Mouse (Mus musculus) neural tube, embryonic 15.5 days (tissue): ENCODE measurements at regions not wholly inside any gene's neighbourhood (a gene's known extent, or its start where the extent isn't known, plus 50 kb on each side); places are given as distances from the start of the nearest gene placed in this dataset.
"Not testable (repeated sequence)": the region's sequence is repeated elsewhere in the genome, so short reads cannot be mapped to it uniquely, and the experiment has no call there.

Source experiments
- ATAC-seq: fragments of 200-750 bp; cut with Nextera tagmentation; 2 replicates; pipeline ENCODE4 v1.8.0; 2017; ENCODE audit warnings: mild to moderate bottlenecking, moderate TSS enrichment, moderate library complexity; ENCODE audit not compliant: low FRiP score
- H3K27ac ChIP-seq: fragments of 300-500 bp; sonication (generic); replicated peaks from 2 replicates; pipeline ENCODE4 v1.5.1; 2015; ENCODE audit warnings: mild to moderate bottlenecking, inconsistent platforms
- H3K27me3 ChIP-seq: fragments of 300-500 bp; sonication (generic); replicated peaks from 2 replicates; pipeline ENCODE4 v1.6.1; 2015; ENCODE audit warnings: inconsistent platforms
- H3K36me3 ChIP-seq: fragments of 300-500 bp; sonication (generic); 2 replicates; pipeline ENCODE4 v1.6.1; 2015; ENCODE audit warnings: inconsistent platforms
- H3K4me1 ChIP-seq: fragments of 300-500 bp; sonication (generic); 2 replicates; pipeline ENCODE4 v1.6.1; 2015; ENCODE audit warnings: inconsistent platforms
- H3K4me2 ChIP-seq: fragments of 300-500 bp; sonication (generic); 2 replicates; pipeline ENCODE4 v1.6.1; 2015; ENCODE audit warnings: inconsistent platforms, mild to moderate bottlenecking, moderate library complexity
- H3K4me3 ChIP-seq: fragments of 300-500 bp; sonication (generic); replicated peaks from 2 replicates; pipeline ENCODE4 v1.5.1; 2015; ENCODE audit warnings: mild to moderate bottlenecking, inconsistent platforms
- H3K9ac ChIP-seq: fragments of 300-500 bp; sonication (generic); replicated peaks from 2 replicates; pipeline ENCODE4 v1.6.1; 2015; ENCODE audit warnings: mild to moderate bottlenecking, inconsistent platforms
- H3K9me3 ChIP-seq: fragments of 300-500 bp; sonication (generic); replicated peaks from 2 replicates; pipeline ENCODE4 v1.6.1; 2016; ENCODE audit warnings: inconsistent platforms
- WGBS: fragments of 180-500 bp; shearing (Covaris S2); methylation state at CpG from one replicate; pipeline ENCODE4 v1.1.7; 2015; ENCODE audit warnings: mixed read lengths; 5-methylcytosine and 5-hydroxymethylcytosine counted together

- no peak overlapping the region for H3K4me3 ChIP-seq
- no peak for ATAC-seq
- H3K27ac ChIP-seq = no peak overlapping the region
- H3K9ac ChIP-seq = no peak overlapping the region
- H3K27me3 ChIP-seq = no peaks in the 10 kb centered on the region
- WGBS = 93% methylated on average over 3 of the region's 3 CpGs
- H3K9me3 ChIP-seq = no peaks in the 10 kb centered on the region
- H3K4me2 ChIP-seq = no peak overlapping the region
- H3K36me3 ChIP-seq = no peaks in the 10 kb centered on the region
- peaks cover 3% of the 10 kb centered on the region; the same call in 1 of the 2 replicates for H3K4me1 ChIP-seq
These were observed 116.9 kb upstream of the Rybp start for GRCm38 (mm10) chr6:100404161-100404560.

- 11% methylated on average over 4 of the region's 4 CpGs for WGBS
- H3K27me3 ChIP-seq = no peaks in the 10 kb centered on the region
- H3K9ac ChIP-seq = no peak overlapping the region
- H3K4me1 ChIP-seq = peaks cover 3% of the 10 kb centered on the region; the same call in 1 of the 2 replicates
- H3K27ac ChIP-seq = no peak overlapping the region
- no peak overlapping the region for H3K4me3 ChIP-seq
- H3K9me3 ChIP-seq = no peaks in the 10 kb centered on the region
- H3K4me2 ChIP-seq = no peak overlapping the region
- H3K36me3 ChIP-seq = no peaks in the 10 kb centered on the region
- no peak for ATAC-seq
These were observed 115.4 kb upstream of the Rybp start for GRCm38 (mm10) chr6:100402716-100403115.

GRCm38 (mm10) chr6:100401728-100402127 lies 114.4 kb upstream of the Rybp start:
- no peaks in the 10 kb centered on the region for H3K36me3 ChIP-seq
- H3K9ac ChIP-seq = no peak overlapping the region
- H3K9me3 ChIP-seq = no peaks in the 10 kb centered on the region
- no peak overlapping the region for H3K27ac ChIP-seq
- H3K4me2 ChIP-seq = no peak overlapping the region
- no peaks in the 10 kb centered on the region for H3K27me3 ChIP-seq
- no peak overlapping the region for H3K4me3 ChIP-seq
- H3K4me1 ChIP-seq = peaks cover 3% of the 10 kb centered on the region; the same call in 1 of the 2 replicates
- ATAC-seq = no peak
- 92% methylated on average over 2 of the region's 2 CpGs for WGBS

- not testable (repeated sequence) for H3K27me3 ChIP-seq, H3K9ac ChIP-seq, H3K27ac ChIP-seq, H3K4me1 ChIP-seq, H3K36me3 ChIP-seq, H3K4me2 ChIP-seq, H3K9me3 ChIP-seq, ATAC-seq, H3K4me3 ChIP-seq
- WGBS = 91% methylated on average over 1 of the region's 1 CpGs
These were observed 112.1 kb upstream of the Rybp start for GRCm38 (mm10) chr6:100399387-100399786.

GRCm38 (mm10) chr6:100396311-100397200 lies 109.3 kb upstream of the Rybp start:
- Histone ChIP-seq H3K27ac (no peak overlapping the region; the same call in 1 of the 2 replicates), H3K27me3 (no peaks in the 10 kb centered on the region), H3K9ac (no peak overlapping the region), H3K9me3 (no peaks in the 10 kb centered on the region), H3K4me3 (no peak overlapping the region), H3K4me2 (no peak overlapping the region), H3K4me1 (peaks cover 3% of the 10 kb centered on the region; the same call in 1 of the 2 replicates), H3K36me3 (no peaks in the 10 kb centered on the region)
- 71% methylated on average over 14 of the region's 14 CpGs for WGBS
- no peak for ATAC-seq

GRCm38 (mm10) chr6:100390258-100390910 lies 103.1 kb upstream of the Rybp start:
- no peak for ATAC-seq
- Histone ChIP-seq H3K36me3 (no peaks in the 10 kb centered on the region), H3K27ac (no peak overlapping the region), H3K9ac (no peak overlapping the region), H3K4me2 (no peak overlapping the region), H3K4me3 (no peak overlapping the region), H3K27me3 (no peaks in the 10 kb centered on the region), H3K4me1 (no peaks in the 10 kb centered on the region), H3K9me3 (no peaks in the 10 kb centered on the region)
- WGBS = 83% methylated on average over 7 of the region's 7 CpGs

GRCm38 (mm10) chr6:100387042-100387441 lies 99.8 kb upstream of the Rybp start:
- 21% methylated on average over 5 of the region's 5 CpGs for WGBS
- no peak for ATAC-seq
- Histone ChIP-seq H3K4me2 (no peak overlapping the region), H3K4me3 (no peak overlapping the region), H3K4me1 (no peaks in the 10 kb centered on the region), H3K36me3 (no peaks in the 10 kb centered on the region), H3K27ac (no peak overlapping the region), H3K9ac (no peak overlapping the region), H3K27me3 (no peaks in the 10 kb centered on the region), H3K9me3 (no peaks in the 10 kb centered on the region)

GRCm38 (mm10) chr6:100385640-100386039 lies 98.4 kb upstream of the Rybp start:
- Histone ChIP-seq H3K9ac (no peak overlapping the region), H3K4me1 (peaks cover 8% of the 10 kb centered on the region), H3K4me2 (no peak overlapping the region), H3K36me3 (no peaks in the 10 kb centered on the region), H3K27me3 (no peaks in the 10 kb centered on the region), H3K27ac (no peak overlapping the region), H3K4me3 (no peak overlapping the region), H3K9me3 (no peaks in the 10 kb centered on the region)
- 68% methylated on average over 8 of the region's 8 CpGs for WGBS
- no peak for ATAC-seq

- Histone ChIP-seq H3K9me3 (no peaks in the 10 kb centered on the region), H3K36me3 (no peaks in the 10 kb centered on the region), H3K4me1 (peaks cover 27% of the 10 kb centered on the region), H3K4me2 (no peak overlapping the region), H3K27ac (0 out of 2 replicates have a peak overlapping the region, but pooled peaks have one; percentile 2), H3K9ac (no peak overlapping the region), H3K4me3 (no peak overlapping the region), H3K27me3 (0 out of 2 replicates have a peak, but pooled peaks cover 4% of the 10 kb centered on the region)
- WGBS = 83% methylated on average over 5 of the region's 5 CpGs
- ATAC-seq = no peak
These were observed 93.8 kb upstream of the Rybp start for GRCm38 (mm10) chr6:100381046-100381445.

GRCm38 (mm10) chr6:100380536-100380935 lies 93.3 kb upstream of the Rybp start:
- 22% methylated on average over 6 of the region's 6 CpGs for WGBS
- H3K4me2 ChIP-seq = no peak overlapping the region

GRCm38 (mm10) chr6:100379792-100380191 lies 92.5 kb upstream of the Rybp start:
- ATAC-seq = no peak

More at GRCm38 (mm10) chr6:100380536-100380935, 93.3 kb upstream of the Rybp start:
- H3K9me3 ChIP-seq = no peaks in the 10 kb centered on the region
- peaks cover 27% of the 10 kb centered on the region for H3K4me1 ChIP-seq
- ATAC-seq = peak; percentile 52; the same call in 1 of the 2 replicates
- 0 out of 2 replicates have a peak, but pooled peaks cover 6% of the 10 kb centered on the region for H3K27me3 ChIP-seq
- H3K27ac ChIP-seq = 0 out of 2 replicates have a peak overlapping the region, but pooled peaks have one; percentile 2
- no peak overlapping the region for H3K4me3 ChIP-seq
- no peak overlapping the region for H3K9ac ChIP-seq
- H3K36me3 ChIP-seq = no peaks in the 10 kb centered on the region

GRCm38 (mm10) chr6:100378533-100378874 lies 91.2 kb upstream of the Rybp start:
- Histone ChIP-seq H3K9me3 (no peaks in the 10 kb centered on the region), H3K27ac (no peak overlapping the region), H3K9ac (no peak overlapping the region), H3K4me3 (no peak overlapping the region), H3K4me1 (peaks cover 27% of the 10 kb centered on the region), H3K27me3 (0 out of 2 replicates have a peak, but pooled peaks cover 6% of the 10 kb centered on the region), H3K36me3 (no peaks in the 10 kb centered on the region), H3K4me2 (no peak overlapping the region)
- 21% methylated on average over 4 of the region's 4 CpGs for WGBS
- ATAC-seq = no peak

More at GRCm38 (mm10) chr6:100379792-100380191, 92.5 kb upstream of the Rybp start:
- H3K9ac ChIP-seq = no peak overlapping the region
- H3K9me3 ChIP-seq = no peaks in the 10 kb centered on the region
- WGBS = 35% methylated on average over 4 of the region's 4 CpGs
- H3K27ac ChIP-seq = no peak overlapping the region
- H3K36me3 ChIP-seq = no peaks in the 10 kb centered on the region
- peaks cover 27% of the 10 kb centered on the region for H3K4me1 ChIP-seq
- no peak overlapping the region for H3K4me2 ChIP-seq
- 0 out of 2 replicates have a peak, but pooled peaks cover 6% of the 10 kb centered on the region for H3K27me3 ChIP-seq
- H3K4me3 ChIP-seq = no peak overlapping the region
